Mouse (Mus musculus) embryonic facial prominence, embryonic 15.5 days (tissue): ENCODE results near the gene Tbcd. TPM values are rescaled to one million over a fixed set of nuclear protein-coding genes. Genes with fewer than 3 reads are reported as not detected.
"Not testable (repeated sequence)": the region's sequence is repeated elsewhere in the genome, so short reads cannot be mapped to it uniquely, and the experiment has no call there.

Experiments used
- ATAC-seq: fragments of 200-750 bp; cut with Nextera tagmentation; 2 replicates; pipeline ENCODE4 v1.8.0; 2017; ENCODE audit warnings: low read depth, moderate TSS enrichment; ENCODE audit not compliant: insufficient number of reproducible peaks, low FRiP score, low TSS enrichment
- H3K27ac ChIP-seq: fragments of 300-500 bp; sonication (generic); replicated peaks from 2 replicates; pipeline ENCODE4 v1.5.1; 2015; ENCODE audit warnings: mild to moderate bottlenecking, inconsistent platforms
- H3K27me3 ChIP-seq: fragments of 300-500 bp; sonication (generic); 2 replicates; pipeline ENCODE4 v1.6.1; 2015; ENCODE audit warnings: inconsistent platforms
- H3K36me3 ChIP-seq: fragments of 300-500 bp; sonication (generic); 2 replicates; pipeline ENCODE4 v1.6.1; 2015; ENCODE audit warnings: mild to moderate bottlenecking, inconsistent platforms
- H3K4me1 ChIP-seq: fragments of 300-500 bp; sonication (generic); 2 replicates; pipeline ENCODE4 v1.6.1; 2015; ENCODE audit warnings: inconsistent platforms
- H3K4me2 ChIP-seq: fragments of 300-500 bp; sonication (generic); replicated peaks from 2 replicates; pipeline ENCODE4 v1.6.1; 2015; ENCODE audit warnings: mild to moderate bottlenecking, inconsistent platforms
- H3K4me3 ChIP-seq: fragments of 300-500 bp; sonication (generic); replicated peaks from 2 replicates; pipeline ENCODE4 v1.5.1; 2015; ENCODE audit warnings: mild to moderate bottlenecking, inconsistent platforms
- H3K9ac ChIP-seq: fragments of 300-500 bp; sonication (generic); 2 replicates; pipeline ENCODE4 v1.6.1; 2015; ENCODE audit warnings: inconsistent platforms
- H3K9me3 ChIP-seq: fragments of 300-500 bp; sonication (generic); replicated peaks from 2 replicates; pipeline ENCODE4 v1.6.1; 2016; ENCODE audit warnings: inconsistent platforms
- WGBS: fragments of 180-500 bp; shearing (Covaris S2); methylation state at CpG from one replicate; pipeline ENCODE4 v1.1.7; 2015; 5-methylcytosine and 5-hydroxymethylcytosine counted together
- polyA plus RNA-seq: library from polyadenylated mRNA; unstranded; fragments of >200 nt; fragmentation: Nextera tagmentation; extraction: Ambion mirVana; gene quantifications from 2 replicates; pipeline ENCODE4 v1.2.1, GENCODE M21; 2015

Gene Tbcd
- polyA plus RNA-seq, 1 experiment from 2014 or later, result 42.9 TPM

- H3K4me3 ChIP-seq, result no peak overlapping the region
- H3K27ac ChIP-seq, result no peak overlapping the region
- WGBS, result 79% methylated on average over 6 of the region's 6 CpGs
- H3K36me3 ChIP-seq, result peaks cover 9% of the 10 kb centered on the region; the same call in 1 of the 2 replicates
- peaks cover 15% of the 10 kb centered on the region; the same call in 1 of the 2 replicates for H3K4me1 ChIP-seq
- H3K4me2 ChIP-seq, result no peak overlapping the region
- H3K9ac ChIP-seq, result no peak overlapping the region
- no peaks in the 10 kb centered on the region for H3K27me3 ChIP-seq
- ATAC-seq, result no peak
- H3K9me3 ChIP-seq, result no peaks in the 10 kb centered on the region
These were observed 203.5 kb downstream of the Tbcd start for GRCm38 (mm10) chr11:121655166-121655806.

- Histone ChIP-seq H3K4me3 (no peak overlapping the region), H3K27me3 (no peaks in the 10 kb centered on the region), H3K4me1 (peaks cover 15% of the 10 kb centered on the region; the same call in 1 of the 2 replicates), H3K9me3 (no peaks in the 10 kb centered on the region), H3K4me2 (no peak overlapping the region), H3K27ac (no peak overlapping the region), H3K9ac (no peak overlapping the region), H3K36me3 (0 out of 2 replicates have a peak, but pooled peaks cover 4% of the 10 kb centered on the region)
- ATAC-seq, result no peak
- WGBS, result 83% methylated on average over 6 of the region's 6 CpGs
These were observed 204.2 kb downstream of the Tbcd start for GRCm38 (mm10) chr11:121655807-121656511.

GRCm38 (mm10) chr11:121658151-121658550 is 206.4 kb downstream of the Tbcd start:
- Histone ChIP-seq H3K27ac (no peak overlapping the region), H3K4me1 (peaks cover 11% of the 10 kb centered on the region; the same call in 1 of the 2 replicates), H3K4me3 (no peak overlapping the region), H3K9ac (no peak overlapping the region), H3K36me3 (0 out of 2 replicates have a peak, but pooled peaks cover 4% of the 10 kb centered on the region), H3K27me3 (no peaks in the 10 kb centered on the region), H3K9me3 (no peaks in the 10 kb centered on the region), H3K4me2 (no peak overlapping the region)
- ATAC-seq, result no peak
- WGBS, result 37% methylated on average over 1 of the region's 1 CpGs

GRCm38 (mm10) chr11:121660604-121661003 is 208.9 kb downstream of the Tbcd start:
- H3K36me3 ChIP-seq, ATAC-seq, H3K9me3 ChIP-seq, H3K9ac ChIP-seq, H3K4me1 ChIP-seq, H3K4me2 ChIP-seq, H3K27ac ChIP-seq, H3K27me3 ChIP-seq, H3K4me3 ChIP-seq: not testable (repeated sequence)
- 84% methylated on average over 2 of the region's 2 CpGs for WGBS

GRCm38 (mm10) chr11:121661116-121661515 is 209.4 kb downstream of the Tbcd start:
- H3K27me3 ChIP-seq, result no peaks in the 10 kb centered on the region
- ATAC-seq, result no peak
- no peak overlapping the region for H3K9ac ChIP-seq
- 0 out of 2 replicates have a peak, but pooled peaks cover 4% of the 10 kb centered on the region for H3K36me3 ChIP-seq
- H3K4me3 ChIP-seq, result no peak overlapping the region
- no peak overlapping the region for H3K27ac ChIP-seq
- 89% methylated on average over 2 of the region's 2 CpGs for WGBS
- no peaks in the 10 kb centered on the region for H3K9me3 ChIP-seq
- H3K4me2 ChIP-seq, result no peak overlapping the region
- H3K4me1 ChIP-seq, result no peaks in the 10 kb centered on the region

Other genes starting within 250 kb of the Tbcd start
- 10.0 and 12.2 TPM in 2 replicates for gene Hexdc, start 247.5 kb upstream of the Tbcd start, polyA plus RNA-seq
- gene Ogfod3, start 247.2 kb upstream of the Tbcd start, polyA plus RNA-seq, result 20.8 and 21.9 TPM in 2 replicates
- gene Cybc1, start 222.6 kb upstream of the Tbcd start, polyA plus RNA-seq, result 43.2 and 44.8 TPM in 2 replicates
- 53.8 and 56.2 TPM in 2 replicates for gene Narf, start 214.7 kb upstream of the Tbcd start, polyA plus RNA-seq
- gene Foxk2, start 192.0 kb upstream of the Tbcd start, polyA plus RNA-seq, result 8.0 and 8.9 TPM in 2 replicates
- gene Wdr45b, start 97.5 kb upstream of the Tbcd start, polyA plus RNA-seq, result 96.5 and 99.2 TPM in 2 replicates
- gene Rab40b, start 63.7 kb upstream of the Tbcd start, polyA plus RNA-seq, result 25.9 and 29.3 TPM in 2 replicates
- gene Fn3krp, start 30.5 kb upstream of the Tbcd start, polyA plus RNA-seq, result 9.3 and 9.8 TPM in 2 replicates
- 1.7 and 2.1 TPM in 2 replicates for gene Fn3k, start 17.0 kb upstream of the Tbcd start, polyA plus RNA-seq
- 26.7 and 33.2 TPM in 2 replicates for gene Zfp750, start 67.4 kb downstream of the Tbcd start, polyA plus RNA-seq
- gene B3gntl1, start 221.2 kb downstream of the Tbcd start, polyA plus RNA-seq, result 9.8 and 9.9 TPM in 2 replicates
- 76.3 and 77.3 TPM in 2 replicates for gene Metrnl, start 249.6 kb downstream of the Tbcd start, polyA plus RNA-seq